Mouse (Mus musculus) monocyte, adult 2 months (primary cell): ENCODE data around the gene Slc4a11.
"Not testable (repeated sequence)": the region's sequence is repeated elsewhere in the genome, so short reads cannot be mapped to it uniquely, and the experiment has no call there.

Experiments
- DNase-seq, 2 experiments: peaks; one replicate each; pipeline ENCODE4 v3.0.0; 2022; ENCODE audit warnings: low spot score in 2 of 2, low read depth in 1 of 2

Gene Slc4a11

DNA sequence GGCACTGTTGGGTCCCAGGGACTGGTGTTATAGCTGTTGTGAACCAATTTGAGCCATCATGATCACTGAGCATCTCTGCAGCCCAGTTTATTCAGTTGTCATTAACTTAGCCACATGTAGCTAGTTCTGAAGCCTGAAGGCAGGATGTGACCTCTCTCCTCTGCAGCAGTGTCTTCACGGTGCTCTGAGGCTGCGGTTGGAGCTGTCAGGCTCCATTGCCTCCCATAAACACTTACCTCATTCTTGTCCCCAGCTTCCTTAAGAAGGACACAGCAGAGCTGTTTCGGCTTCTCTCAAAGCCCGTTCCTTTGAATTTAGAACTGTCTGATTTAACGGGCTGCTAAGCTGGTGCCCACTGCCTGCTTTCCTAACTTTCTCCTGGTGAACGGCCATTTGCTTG lies 17.4 kb downstream of the Slc4a11 start:
- no peak for DNase-seq

DNA sequence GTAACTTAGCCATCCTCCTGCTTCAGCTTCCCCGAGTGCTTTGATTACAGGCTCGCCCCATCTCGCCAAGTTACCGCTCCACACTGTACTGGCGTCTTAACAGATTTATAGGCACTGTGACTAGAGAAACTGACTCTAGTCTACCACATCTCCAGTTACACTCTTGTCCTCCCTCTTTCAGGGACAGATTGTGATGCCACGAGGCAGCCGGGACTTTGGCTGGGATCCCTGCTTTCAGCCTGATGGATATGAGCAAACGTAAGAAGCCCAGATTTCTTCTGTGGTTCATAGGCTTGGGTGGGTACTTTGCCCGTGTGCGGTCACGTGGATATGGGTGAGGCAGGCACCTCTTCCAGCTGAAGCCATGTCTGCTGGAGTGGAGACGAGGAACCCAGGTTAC lies 18.2 kb downstream of the Slc4a11 start:
- no peak for DNase-seq

DNA sequence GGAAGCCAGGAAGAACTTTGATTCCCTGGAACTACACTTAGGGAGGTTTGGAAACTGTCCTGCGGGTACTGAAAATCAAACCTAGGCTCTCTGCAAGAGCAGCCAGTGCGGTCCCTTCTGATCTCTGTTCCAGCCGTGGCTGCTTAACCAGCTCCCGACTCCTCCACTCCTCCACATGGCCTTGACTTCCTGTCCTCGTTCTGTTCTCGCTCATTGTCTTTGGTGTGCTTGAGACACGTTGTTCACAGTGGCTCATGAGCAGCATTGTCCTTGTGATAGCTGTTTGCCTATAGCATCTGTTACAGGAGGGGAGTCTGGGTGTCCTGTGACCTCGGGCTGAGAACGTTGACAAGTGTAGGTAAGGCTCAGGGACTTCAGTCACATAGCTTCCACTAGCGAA lies 20.1 kb downstream of the Slc4a11 start:
- DNase-seq = no peak

DNA sequence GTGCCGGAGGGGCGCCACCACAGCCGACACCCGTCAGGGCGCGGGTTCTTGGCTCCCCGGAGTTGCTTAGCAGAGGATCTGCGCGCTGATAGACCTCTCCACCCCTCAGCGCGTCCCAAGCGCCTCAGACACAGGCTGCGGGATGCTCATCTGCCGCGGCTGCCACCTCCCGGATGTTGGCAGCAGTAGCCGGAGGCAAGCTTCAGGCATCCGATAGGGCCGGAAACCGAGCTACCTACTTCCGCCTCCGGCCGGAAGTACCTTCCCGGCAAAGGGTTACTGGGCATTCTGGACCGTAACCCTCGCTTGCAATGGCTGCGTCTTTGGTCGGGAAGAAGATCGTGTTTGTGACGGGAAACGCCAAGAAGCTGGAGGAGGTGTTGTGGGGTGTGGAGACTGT lies 29.8 kb downstream of the Slc4a11 start, which contains the start of gene Itpa:
TSS of gene Itpa (plus strand) at position 52 of the 400 bp plus-strand sequence.
- peak; percentile 55 to 61 for DNase-seq

DNA sequence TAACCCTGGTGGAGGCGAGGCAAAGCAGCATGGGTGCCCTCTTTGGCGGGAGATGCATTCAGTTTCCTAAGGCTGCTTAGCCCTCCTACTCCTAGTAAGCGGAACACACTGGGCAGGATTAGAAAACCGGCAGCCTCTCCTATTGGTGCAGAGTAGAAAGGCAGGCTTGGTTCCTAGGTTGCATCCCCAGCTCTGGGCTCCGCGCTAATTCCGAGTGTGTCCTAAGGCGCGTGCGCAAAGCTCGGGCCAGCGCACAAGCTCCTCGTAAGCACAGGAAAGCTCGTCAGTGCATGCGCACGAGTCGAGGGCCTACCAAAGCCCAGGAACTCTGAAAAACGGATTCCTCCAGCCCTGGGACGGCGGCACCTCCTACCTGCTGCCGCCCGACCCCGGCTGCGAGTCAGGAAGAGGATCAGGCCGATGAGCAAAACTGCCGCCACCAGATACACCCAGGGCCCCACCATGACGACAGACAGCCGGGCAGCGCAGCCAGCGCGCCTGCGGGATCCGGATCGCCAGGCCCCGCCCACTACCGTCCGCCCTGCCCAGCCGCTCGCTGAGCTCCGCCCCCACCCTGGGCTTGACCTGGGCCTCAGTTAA lies 33.1 kb downstream of the Slc4a11 start, which contains the start of gene Ddrgk1:
TSS of gene Ddrgk1 (minus strand) at position 558 of the 600 bp plus-strand sequence.
- DNase-seq = peak; percentile 84 to 86

DNA sequence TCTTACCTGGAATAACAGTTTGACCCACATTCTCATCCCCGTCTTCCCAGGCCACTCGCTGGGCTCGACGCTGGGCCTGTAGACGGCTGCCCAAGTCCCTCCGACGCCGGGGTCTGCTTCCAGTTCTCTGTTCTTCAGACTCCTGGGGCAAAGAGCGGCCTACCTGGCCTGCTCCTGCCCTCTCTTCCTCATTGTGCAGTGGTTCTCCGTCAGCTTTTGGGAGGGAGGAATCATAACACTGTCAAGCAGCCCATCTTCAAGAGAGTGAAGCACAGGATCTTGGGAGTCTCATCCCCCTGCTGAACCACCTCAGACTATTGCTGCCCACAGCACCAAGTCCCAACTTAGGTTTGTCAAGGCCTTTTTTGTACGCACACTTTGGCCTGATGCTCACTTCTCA lies 34.0 kb downstream of the Slc4a11 start:
- no peak for DNase-seq

DNA sequence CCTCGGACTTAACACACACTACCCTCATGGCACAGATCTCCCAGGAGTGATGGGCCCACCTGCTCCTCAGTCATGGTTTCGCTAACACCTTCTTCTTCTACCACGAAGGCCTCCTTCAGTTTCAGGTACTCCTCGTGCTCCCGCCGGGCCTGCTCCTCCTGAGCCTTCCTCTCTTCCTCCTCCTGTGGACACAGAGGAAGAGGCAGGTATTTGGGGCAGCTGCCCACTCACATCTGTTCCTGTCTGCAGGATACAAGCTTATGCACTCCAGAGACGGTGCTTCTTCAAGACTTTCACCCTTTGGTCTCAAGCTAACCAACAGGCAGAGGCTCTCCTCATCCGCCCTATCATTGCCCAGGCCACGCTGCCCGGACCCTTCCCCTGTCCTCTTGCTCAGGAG lies 38.8 kb downstream of the Slc4a11 start:
- DNase-seq = no peak

DNA sequence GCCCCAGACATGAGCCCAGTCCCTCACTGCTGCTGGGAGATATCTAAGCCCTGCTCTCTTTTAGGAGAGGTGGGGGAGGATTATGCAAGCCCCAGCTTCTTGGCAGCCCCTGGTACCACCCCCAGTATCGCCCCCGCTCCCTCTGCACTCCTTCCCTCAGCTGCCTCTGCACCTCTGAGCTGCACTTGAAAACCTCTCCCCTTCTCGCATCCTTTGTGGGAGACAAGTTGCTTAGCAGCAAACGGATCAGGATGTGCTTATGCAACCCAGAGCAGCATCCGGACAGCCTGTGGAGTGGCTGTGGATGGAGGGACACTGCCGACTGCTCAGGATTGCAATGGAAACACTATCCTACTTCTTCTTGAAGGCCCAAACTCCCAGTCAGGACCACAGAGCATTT lies 39.8 kb downstream of the Slc4a11 start:
- DNase-seq = no peak

DNA sequence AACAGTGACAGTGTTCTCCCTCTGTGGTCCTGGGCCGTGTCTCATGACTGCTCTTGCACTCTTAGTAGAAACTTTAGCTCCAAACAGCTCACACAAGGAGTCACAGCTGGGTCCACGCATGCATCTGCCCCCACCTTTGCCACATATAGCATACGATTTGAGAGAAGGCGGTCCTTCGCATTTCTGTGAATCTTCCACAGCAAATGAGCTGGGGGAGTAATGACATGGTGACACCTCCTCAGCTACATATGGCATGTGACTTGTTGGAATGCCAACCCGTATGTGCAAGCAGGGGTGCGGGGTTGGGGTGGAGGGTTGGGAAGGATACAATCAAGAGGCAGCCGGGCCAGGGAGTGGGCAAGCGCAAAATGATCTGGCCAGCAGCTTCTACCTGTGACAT lies 40.8 kb downstream of the Slc4a11 start:
- DNase-seq = no peak

DNA sequence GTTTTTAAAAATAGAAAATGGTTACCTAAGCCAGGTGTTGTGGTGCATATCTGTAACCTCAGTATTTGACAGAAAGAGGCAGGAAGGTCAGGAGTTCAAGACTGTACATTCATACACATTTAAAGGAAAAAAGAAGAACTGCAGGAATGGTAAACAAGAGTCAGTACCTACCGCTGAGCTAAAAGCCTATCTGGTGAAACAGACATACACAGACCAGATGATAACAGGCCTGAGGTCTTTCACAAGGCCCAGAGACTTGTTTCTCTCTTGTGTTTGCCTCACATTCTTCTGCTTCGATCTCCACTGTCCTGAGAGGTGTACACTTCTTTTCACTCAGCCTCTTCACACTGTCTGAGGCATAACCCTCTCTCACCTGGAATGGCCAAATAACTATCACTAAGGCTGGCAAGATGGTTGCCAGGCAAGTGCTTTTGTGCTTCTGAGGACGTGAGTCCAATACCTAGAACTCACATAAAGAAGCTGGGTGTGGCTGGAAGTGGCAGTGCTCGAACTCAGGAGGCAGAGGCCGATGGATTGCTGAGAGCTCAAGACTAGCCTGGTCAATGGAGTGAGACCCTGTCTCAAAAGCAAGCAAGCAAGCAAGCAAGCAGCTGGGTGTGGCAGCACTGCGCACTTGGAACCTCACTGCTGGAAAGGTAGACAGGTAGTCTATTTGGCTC lies 41.5 kb downstream of the Slc4a11 start:
- no peak for DNase-seq

DNA sequence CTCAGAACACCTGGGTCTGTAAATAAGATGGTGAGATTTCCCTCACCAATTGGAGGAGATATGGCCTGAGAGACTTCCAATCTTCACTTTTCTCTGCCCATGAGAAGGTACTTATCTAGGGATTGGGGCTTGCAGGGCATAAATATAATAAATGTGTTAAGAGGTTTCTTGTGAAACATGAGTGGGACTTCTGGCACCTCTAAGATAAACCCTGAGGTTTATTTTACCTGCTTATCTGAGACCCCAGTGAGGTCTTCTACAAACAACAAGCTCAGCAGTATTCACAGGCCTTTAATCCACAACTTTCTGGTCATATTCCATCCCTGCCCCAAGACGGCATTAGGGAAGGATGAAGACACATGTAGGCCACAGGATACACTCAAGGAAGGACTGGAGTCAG lies 43.6 kb downstream of the Slc4a11 start:
- no peak for DNase-seq

DNA sequence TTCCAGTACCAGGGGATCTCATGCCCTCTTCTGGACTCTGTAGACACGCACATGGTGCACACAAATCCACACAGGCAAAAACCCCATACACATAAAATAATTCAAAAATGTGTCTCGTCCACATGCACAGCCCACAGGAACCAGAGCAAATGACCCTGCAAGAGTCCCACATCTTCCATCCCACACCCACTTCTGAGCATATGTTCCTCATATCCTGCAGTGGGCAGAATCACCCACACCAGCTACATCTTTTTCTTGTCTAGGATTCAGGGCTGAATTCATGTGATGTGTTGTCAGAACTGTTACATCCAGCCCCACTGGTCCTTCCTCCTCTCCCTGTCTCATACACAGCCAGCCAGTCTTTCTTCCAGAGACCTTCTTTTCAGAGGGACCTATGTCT lies 44.0 kb downstream of the Slc4a11 start:
- DNase-seq = no peak

DNA sequence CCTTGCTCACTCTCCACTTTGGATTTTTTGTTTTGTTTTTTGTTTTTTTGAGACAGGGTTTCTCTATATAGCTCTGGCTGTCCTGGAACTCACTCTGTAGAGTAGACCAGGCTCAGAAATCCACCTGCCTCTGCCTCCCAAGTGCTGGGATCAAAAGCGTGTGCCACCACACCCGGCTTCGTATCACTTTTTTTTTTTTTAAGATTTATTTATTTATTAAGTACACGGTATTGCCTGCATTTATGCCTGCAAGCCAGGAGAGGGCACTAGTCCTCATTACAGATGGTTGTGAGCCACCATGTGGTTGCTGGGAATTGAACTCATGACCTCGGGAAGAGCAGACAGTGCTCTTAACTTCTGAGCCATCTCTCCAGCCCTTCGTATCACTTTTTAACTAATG lies 48.3 kb downstream of the Slc4a11 start:
- not testable (repeated sequence) for DNase-seq

DNA sequence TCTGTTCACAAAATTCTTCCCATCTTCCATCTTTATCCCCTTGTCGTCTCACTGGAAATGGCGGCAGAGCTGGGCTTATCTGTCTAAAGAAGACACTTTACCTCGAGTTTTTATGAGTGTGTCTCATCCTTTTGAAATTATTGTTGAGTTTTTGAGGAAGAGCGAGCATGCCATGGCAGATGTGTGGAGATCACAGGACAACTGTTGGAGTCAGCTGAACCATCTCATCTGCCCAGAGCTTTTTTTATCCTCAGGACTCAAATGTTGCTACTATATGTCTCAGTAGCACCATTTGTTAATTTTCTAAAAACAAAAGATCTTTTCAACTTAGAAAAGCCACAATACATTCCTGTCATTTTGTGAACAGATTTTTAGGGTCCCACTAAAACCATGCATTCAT lies 52.1 kb downstream of the Slc4a11 start:
- DNase-seq = no peak

DNA sequence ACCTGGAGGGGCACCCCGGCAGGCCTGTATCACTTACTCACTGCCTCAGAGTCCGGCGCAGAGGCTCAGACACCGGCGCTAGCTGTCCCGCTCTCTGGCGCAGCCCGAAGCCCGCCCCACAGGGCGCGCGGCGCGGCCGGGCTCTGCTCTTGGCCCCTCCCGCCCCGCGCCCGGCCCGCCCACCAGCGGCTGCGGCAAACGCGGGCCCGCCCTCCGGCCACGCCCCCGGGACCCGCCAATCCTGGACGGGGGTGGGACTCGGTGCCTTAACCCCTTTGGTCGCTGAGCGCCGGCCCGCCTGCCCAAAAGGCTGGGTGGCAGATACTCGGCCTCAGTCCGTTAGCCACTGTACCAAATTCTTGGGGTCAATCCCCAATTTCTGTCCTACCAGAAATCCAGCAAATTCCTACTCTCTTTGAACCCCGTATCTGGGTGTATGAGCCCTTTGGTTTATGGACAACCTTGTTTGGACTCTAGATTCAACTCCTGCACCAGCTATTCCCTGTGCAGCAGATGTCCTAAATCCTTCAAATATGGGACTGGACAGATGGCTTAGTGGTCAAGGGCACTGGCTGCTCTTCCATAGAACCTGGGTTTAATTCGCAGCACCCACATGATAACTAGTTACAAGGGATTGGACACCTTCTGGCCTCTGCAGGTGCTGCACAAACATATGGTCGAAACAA lies 54.5 kb downstream of the Slc4a11 start, which contains the start of gene Lzts3:
TSS of gene Lzts3 (minus strand) at position 120 of the 686 bp plus-strand sequence.
- DNase-seq = peak; percentile 59 to 72

DNA sequence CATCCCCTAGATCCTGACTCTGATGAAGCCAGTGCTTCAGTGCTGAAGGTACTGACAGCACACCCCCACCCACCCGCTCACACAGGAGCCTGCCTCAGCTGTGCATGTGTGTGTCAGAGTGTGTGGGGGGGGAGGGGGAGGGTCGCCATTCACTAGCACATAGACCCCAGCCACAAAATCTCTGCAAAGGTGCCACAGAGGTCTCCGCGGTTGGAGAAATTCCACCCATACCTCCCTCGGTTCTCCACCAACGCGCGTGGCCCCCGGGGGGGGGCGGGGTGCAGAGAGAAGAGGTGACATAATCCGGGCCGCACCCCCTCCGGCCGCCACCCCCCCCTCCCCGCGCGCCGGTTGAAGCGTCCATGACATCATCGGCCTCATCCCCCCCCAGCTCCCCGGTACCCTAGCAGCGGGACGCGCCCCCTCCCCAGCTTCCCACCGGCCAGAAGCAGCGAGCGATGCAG lies 55.1 kb downstream of the Slc4a11 start:
- DNase-seq = no peak

DNA sequence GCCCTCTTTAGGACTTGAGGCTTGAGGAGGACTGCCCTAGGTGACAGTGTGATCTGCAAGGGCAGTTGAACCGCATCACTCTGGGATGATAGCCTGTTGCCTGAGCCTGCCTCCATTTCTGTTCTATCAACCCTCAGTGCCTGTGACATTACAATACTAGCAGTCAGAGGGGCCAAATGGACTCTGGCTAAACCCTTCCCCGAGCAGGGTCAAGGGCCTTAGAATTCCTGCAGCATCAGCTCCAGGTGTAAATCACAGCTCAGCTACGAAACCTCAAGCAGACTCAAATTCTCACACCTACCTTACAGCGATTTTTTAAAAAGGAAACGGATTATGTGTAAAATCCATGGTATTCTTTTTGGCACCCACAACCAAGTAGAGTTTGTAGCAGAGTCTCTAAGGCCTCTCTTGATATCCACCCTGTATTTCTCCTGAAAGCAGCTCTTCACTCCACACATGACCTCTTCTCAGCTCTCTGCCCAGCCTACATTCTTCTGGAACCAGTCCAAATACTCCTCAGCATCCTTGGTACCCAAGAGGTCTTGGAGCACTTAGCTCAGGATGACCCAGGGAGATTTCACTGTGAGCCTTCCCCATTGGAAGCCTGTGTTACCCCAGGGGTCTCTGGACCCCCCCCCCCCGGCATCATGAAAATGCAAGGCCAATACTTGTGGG lies 55.8 kb downstream of the Slc4a11 start:
- no peak for DNase-seq

DNA sequence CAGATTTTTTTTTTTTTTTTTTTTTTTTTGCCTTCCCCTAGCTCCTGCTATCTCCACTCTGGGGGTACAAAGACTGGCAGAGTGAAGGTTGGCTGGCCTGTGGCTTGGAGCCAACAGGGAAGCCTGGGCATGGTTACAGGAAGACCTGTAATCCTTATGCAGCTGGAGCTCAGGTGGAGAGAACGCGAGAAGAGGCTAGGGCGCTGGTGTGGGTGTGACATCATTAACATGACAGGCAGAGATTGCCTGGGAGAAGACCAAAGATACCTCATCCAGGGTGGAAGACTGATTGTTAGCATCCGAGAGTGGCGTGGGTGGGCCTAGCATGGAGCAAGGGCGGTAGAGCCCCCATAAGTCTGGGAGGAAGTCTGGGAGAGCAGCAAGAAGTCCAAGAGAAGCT lies 58.0 kb downstream of the Slc4a11 start:
- DNase-seq = no peak

DNA sequence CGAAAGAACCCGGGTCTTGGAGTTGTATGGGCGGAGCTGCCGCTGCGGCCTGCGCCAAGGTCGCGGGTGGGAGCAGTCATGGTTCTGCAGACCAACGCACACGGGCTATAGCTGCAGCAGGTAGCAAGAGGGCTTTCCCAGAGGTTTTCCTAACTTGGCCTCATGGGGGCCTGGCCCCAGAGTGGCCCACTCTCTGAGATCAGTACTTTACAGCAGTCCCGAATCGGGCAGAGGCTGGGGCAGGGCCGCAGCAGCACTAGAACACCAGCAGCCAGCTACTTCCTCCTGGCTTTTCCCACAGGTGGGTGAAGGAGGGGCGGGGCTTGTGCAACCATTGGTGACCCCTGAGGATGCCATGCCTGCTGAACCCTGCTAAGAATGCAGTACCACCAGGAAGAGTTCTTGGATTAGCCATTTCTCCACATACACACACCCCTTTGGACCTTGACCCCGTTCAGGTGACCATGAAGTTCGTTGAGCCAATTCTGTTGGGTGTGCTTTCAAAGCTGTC lies 59.2 kb downstream of the Slc4a11 start:
- DNase-seq = no peak

DNA sequence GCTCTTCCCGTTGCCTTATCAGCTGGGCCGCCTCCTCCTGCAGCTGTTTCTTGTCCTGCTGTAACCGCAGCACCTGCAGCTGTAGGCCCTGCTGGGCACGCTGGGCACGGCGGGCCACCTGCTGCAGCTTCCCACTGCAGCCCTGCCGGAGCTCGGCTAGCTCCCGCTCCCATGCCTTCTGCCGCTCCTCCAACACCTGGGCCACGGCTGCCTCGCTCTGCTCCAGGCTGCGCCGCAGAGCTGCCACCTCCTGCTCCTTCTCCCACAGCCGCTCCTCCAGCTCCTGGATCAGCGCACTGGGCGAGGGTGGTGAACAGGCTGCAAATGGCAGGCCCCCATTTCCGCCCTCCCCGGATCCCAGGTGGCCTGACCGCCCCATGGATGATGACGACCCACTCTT lies 61.5 kb downstream of the Slc4a11 start:
- DNase-seq = no peak

DNA sequence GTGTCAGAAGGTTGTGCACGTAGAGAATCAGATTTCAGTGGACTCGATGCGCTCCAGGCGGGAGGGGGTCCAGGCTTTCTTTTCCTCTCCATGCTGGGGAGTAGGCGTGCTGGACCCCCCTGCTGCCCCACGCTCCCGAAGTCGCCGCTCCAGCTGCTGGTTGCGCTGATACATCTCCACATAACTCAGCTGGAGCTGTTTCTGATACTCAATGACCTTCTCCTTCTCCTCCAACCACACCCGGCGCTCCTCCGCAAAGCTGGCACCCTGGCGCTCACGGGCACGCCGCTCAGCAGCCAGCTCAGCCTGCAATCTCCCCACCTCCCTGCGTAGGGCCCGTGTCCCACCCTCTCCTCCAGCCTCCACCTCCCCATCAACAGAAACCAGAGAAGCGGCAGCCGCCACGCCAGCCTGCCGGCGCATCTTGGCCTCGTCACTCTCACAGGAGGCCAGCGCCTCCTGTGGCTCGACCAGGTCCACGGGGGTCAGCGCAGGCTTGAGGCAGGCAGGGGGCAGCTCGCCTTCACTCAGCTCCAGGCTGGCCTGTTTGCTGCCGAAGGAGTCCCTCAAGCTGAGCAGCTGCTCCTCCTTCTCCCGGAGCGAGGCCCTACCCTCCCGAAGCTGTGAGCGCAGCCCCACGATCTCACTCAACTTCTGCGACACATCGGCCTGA lies 62.4 kb downstream of the Slc4a11 start:
- DNase-seq = no peak
